Mouse (Mus musculus) liver, adult 2 months (tissue): ENCODE results near the gene Icmt.

Experiments used
- CTCF ChIP-seq: fragments of 200-500 bp; IDR thresholded peaks from 2 replicates; pipeline ENCODE4 v1.5.1; 2011; ENCODE audit warnings: low read depth, low read length, control low read depth
- POLR2A ChIP-seq: fragments of 200-500 bp; IDR thresholded peaks from 2 replicates; pipeline ENCODE4 v1.6.1; 2011; ENCODE audit warnings: low read length, control low read depth; ENCODE audit not compliant: insufficient read depth; ENCODE audit errors: extremely low read depth

DNA sequence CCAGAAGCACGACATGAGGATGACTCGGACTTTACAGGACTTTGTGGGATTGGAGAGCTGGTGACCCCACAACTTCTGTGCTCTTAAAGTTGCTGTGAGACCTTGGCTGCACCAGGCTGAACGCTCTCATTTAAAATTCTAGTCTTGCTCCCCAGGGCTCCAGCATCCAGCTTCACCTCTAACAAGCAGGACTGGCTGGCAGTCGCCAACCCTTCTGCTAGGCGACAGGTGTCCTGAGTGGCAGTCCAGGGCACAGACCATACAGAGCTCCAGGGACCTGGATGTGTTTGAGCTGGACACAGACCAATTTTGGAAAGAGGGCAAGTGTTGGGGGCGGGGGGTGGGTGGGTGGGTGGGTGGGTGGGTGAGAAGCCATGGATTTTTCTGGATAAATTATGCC is 40.7 kb downstream of the Icmt start:
- TF ChIP-seq POLR2A (no peak), CTCF (no peak)
